Mouse (Mus musculus) inflammation-experienced regulatory T-cells, adult 6 months (primary cell): ENCODE results near the gene Bach2. TPM values are rescaled to one million over a fixed set of nuclear protein-coding genes. Genes with fewer than 3 reads are reported as not detected.
A peak's percentile ranks its signal among the peaks of the same experiment; 100 is the strongest.

Source experiments
- ATAC-seq: one replicate; pipeline ENCODE4 v1.8.0; 2017
- polyA plus RNA-seq, 3 experiments: library from polyadenylated mRNA; unstranded; fragments of 100-300 nt; shearing (Covaris generic); gene quantifications; one replicate each; pipeline ENCODE4 v1.2.1; 2017

Gene Bach2
- polyA plus RNA-seq, 3 experiments from 2014 or later: 1.9 to 18.4 (median 14.6) TPM

- ATAC-seq: no peak
Observed at GRCm38 (mm10) chr4:32334131-32334530, 95.5 kb downstream of the Bach2 start.

- peak; percentile 28 for ATAC-seq
Observed at GRCm38 (mm10) chr4:32334765-32335164, 96.2 kb downstream of the Bach2 start.

GRCm38 (mm10) chr4:32335659-32336058 is 97.1 kb downstream of the Bach2 start:
- peak; percentile 84 for ATAC-seq

GRCm38 (mm10) chr4:32336642-32337041 is 98.0 kb downstream of the Bach2 start:
- peak; percentile 16 for ATAC-seq

DNA sequence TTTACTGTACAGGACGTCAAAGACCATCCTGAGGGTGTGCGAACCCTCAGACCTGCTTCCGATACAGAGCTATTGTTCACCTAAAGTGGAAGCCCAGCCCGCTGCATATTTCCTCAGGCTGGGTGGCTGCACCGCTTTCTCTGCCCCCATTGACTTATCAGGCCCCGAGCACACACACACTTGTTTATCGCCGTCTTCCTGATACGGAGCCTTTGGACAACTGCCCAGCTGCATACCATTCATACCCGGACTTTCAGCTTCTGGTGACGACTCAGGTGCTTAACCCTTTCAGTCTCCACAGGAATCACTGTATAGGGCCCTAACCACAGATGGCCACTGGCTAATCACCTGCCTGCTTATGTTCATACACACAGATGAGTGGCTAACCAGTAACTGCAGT is 99.0 kb downstream of the Bach2 start:
- no peak for ATAC-seq

DNA sequence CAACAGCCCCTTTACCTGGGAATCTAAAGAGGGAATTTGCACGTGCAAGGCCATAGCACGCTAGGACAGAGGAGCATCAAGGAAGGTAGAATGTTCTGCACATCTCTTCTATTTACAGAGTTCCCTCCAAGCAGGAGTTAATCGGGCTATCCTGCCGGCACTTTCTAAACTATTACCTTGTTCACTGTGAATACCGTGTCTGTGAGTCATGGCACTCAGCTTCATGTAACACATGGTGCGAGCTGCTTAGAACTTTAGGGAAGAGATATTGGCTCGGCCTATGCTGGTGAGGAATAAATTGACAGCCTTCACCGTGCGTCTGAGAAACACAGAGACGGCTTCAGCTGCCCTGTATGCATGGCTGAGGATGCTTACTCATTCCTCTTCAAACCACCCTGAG is 99.8 kb downstream of the Bach2 start:
- no peak for ATAC-seq

DNA sequence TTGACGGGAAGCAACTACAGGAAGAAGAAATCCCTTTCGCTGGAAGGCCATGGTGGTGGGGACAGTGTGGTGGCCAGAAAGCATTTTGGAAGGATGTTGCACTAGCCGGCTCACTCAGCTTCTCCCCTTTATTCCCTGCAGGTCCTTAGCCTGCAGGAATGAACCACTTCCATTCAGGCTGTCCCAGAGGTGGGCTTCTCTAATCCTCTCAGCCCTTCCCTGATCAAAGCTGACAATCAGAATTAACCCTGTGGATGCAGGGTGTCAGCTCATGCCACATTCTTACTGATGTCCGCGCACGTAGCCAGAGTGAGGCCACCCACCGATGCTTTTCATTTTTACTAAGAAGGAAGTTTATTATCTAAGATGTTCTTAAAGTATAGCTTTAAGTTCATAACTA is 102.2 kb downstream of the Bach2 start:
- no peak for ATAC-seq

- ATAC-seq: no peak
Observed at GRCm38 (mm10) chr4:32342269-32342668, 103.7 kb downstream of the Bach2 start.

GRCm38 (mm10) chr4:32343256-32344165 is 104.9 kb downstream of the Bach2 start:
- ATAC-seq: peak; percentile 82

DNA sequence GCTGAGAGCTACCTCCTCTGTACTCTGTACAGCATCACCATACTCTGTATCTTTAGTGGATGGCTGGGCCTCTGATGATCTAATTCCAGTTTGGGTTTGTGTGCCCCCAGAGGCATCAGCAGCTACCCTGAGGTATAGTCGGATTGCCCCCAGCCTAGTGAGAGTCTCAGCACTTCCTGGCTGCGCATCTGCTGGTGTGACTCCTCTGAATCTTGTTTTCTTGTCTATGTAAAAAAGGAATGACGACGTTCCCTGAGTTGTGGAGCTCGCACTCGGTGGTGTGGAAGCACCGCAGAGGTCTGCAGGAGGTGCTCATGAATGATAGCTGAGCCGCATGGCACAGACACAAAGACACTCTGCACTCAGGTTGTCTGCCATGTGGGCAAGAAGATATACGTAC is 105.7 kb downstream of the Bach2 start:
- peak; percentile 14 for ATAC-seq

DNA sequence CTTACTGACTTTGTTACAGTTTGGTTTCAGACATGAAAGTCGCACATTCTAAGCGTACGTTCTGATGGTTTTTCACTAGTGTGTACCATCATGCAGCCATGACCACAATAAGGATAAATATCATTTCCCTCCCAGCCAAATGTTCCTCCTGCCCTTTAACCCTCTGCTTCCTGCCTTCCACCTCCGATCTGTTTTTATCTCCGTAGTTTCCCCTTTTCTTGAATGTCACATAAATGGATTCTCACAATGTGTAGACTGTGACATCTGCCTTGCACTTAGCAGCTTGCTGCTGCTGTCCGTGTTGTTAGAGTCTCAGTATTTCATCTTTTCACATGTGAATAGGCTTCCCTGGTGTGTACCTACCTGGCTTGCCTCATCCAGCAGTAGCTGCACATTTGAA is 108.6 kb downstream of the Bach2 start:
- ATAC-seq: no peak

GRCm38 (mm10) chr4:32347711-32348110 is 109.1 kb downstream of the Bach2 start:
- no peak for ATAC-seq

- ATAC-seq: no peak
Observed at GRCm38 (mm10) chr4:32349361-32349760, 110.8 kb downstream of the Bach2 start.

DNA sequence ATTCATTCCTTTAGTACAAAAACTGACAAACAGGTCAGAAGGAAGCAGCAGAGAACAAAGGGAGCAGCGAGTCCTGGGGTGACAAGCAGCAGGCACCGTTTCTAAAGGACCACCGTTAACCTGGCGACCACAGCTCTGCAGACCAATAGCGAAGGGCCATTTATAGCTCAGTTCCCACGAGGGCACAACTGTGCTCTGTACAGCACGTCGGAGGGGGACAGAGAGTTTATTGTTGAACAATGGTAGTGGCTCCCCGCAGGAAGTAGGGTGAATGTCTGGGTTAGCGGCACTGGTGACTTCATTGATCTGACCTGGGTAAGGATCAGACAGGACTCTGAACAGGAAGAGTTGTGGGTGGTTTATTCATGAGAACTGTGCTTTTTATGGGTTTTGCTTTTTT is 112.6 kb downstream of the Bach2 start:
- ATAC-seq: peak; percentile 78

DNA sequence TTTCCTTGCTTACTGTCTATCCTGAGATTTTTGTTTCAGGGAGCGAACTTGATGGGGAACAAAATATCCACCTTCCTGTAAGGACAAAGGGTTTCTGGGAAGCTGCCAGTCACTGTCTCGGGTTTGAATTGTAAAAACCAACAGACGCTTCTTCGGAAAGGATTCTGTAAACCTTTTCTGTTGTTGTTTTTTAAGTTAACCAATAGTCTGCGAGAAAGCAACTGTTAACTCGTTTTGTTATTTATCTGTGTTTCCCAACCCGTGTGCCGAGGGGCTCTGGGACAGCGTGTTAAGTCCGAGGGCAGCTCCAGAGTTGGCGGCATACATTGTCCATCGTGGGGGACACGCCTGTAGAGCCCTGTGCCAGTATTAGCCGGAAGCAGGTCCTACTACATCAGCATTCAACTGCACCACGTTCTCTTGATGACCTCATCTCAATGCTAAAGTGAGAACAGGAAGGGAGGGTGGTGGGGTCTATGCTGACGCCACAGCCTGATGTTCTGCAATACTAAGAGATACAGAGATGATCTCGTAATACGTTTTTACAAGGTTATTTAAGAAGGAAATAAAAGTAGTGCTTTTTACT is 113.2 kb downstream of the Bach2 start:
- ATAC-seq: peak; percentile 78

- no peak for ATAC-seq
Observed at GRCm38 (mm10) chr4:32352442-32352841, 113.8 kb downstream of the Bach2 start.

- no peak for ATAC-seq
Observed at GRCm38 (mm10) chr4:32352842-32353241, 114.2 kb downstream of the Bach2 start.

GRCm38 (mm10) chr4:32355935-32356617 is 117.5 kb downstream of the Bach2 start:
- ATAC-seq: no peak

- no peak for ATAC-seq
Observed at GRCm38 (mm10) chr4:32357996-32358600, 119.5 kb downstream of the Bach2 start.

DNA sequence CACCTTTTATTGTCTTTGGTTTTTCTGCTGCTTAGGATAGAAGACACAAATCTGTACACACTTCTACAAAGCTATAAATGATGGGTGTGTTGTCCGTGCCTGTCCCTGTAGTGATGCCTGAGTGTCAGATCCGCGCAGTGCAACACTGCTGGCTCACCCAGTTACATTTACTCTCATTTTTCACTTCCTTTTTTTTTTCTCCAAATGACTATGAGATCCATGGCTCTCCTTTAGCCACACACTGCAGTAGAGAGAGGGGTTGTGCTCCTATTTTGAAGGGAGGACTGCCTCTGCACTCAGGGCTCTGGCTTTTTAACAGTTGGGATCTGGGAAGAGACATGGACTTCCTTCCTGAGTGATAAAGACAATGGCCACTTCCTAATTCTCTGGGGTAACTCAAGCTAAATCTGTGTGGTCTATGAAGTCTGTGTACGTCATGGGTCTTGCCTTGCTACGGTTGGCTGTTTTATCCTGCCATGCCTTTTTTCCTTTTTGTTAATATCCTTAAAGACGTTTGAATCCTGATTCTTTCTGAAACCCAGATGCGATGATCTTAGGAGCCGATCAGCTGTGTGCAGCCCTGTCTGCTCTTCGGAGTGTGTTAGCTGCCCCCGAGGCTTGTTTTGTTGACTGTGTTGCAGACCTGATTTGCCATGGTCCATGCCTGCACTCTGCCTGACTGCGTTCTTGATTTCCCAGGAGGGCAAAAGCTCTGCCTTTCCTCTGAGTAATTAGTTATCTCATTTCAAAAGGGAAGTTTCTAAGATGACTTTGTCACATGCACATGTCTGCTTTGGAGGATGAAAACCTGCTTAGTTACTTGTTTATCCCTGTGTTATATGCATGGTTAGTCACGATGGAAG is 120.2 kb downstream of the Bach2 start:
- ATAC-seq: no peak

DNA sequence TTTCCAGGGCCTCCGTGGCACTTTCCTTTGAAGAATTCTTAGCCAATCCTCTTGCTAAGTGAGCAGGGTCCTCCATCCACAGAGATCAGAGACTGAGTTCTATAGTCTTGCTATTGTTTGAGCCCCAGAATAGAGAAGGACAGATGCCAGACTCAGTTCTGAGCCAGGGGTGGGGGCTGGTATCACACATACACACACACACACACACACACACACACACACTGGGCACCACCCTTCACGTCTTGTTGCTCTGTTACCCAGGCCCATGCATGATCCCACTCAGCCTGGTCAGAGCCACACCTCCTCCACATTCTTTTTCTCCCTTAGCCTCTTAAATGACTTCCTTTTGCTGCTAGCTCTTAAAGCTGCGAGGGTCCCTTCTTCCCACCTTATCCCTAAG is 121.0 kb downstream of the Bach2 start:
- no peak for ATAC-seq

GRCm38 (mm10) chr4:32360496-32360895 is 121.9 kb downstream of the Bach2 start:
- ATAC-seq: no peak
